Mouse (Mus musculus): ENCODE results near the gene Cog1. TPM values are rescaled to one million over a fixed set of nuclear protein-coding genes. Genes with fewer than 3 reads are reported as not detected.

Cog1 gene
- total and polyA plus RNA-seq, 2 experiments from 2014 or later: 30.6 to 63.8 TPM

- peaks cover 32% of the 10 kb centered on the region for H3K36me3 ChIP-seq (ENCODE audit: insufficient read depth, low read length)
- H3K9ac ChIP-seq (replicated peaks; ENCODE audit: low read length): no peak overlapping the region
- no peak overlapping the region for H3K4me3 ChIP-seq (ENCODE audit: low read length)
- TF ChIP-seq CTCF (IDR thresholded peaks at IDR 0.05; ENCODE audit: low read depth): no peak
- no peaks in the 10 kb centered on the region for H3K4me1 ChIP-seq (ENCODE audit: insufficient read depth, low read length)
- WGBS: 65% methylated on average over 4 of the region's 4 CpGs
- ATAC-seq (no peak), DNase-seq (ENCODE audit: low spot score) (no peak)
- H3K9me3 ChIP-seq (ENCODE audit: low read length): no peaks in the 10 kb centered on the region
- no peak overlapping the region for H3K27ac ChIP-seq
- no peaks in the 10 kb centered on the region for H3K27me3 ChIP-seq (ENCODE audit: insufficient read depth, low read length)
- no peak overlapping the region for H3K4me2 ChIP-seq (ENCODE audit: low read depth, low read length)
Observed at GRCm38 (mm10) chr11:113673614-113674013, 24.6 kb downstream of the Cog1 start.

DNA sequence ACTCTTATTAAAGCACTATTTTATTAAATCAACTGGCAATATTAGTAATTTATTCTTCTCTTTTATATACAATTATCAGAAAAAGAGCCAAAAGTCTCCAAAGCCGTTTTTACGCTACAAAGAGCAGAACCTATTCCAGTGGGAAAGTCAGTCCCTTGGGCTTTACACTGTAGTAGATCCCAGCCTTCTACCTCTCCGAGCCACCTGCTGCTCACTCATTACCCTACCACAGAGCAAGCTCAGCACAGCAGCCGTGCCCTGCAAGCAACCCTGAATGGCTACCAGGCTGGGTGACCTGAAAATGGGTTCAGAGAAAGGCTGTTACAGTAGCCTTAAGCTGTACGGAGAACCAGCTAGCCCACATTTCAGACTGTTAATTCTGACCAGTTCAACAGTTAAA, 25.6 kb downstream of the Cog1 start:
- Histone ChIP-seq H3K36me3 (ENCODE audit: insufficient read depth, low read length) (peaks cover 25% of the 10 kb centered on the region), H3K27ac (no peak overlapping the region), H3K4me3 (ENCODE audit: low read length) (no peak overlapping the region), H3K4me2 (ENCODE audit: low read depth, low read length) (no peak overlapping the region), H3K4me1 (ENCODE audit: insufficient read depth, low read length) (no peaks in the 10 kb centered on the region), H3K27me3 (ENCODE audit: insufficient read depth, low read length) (no peaks in the 10 kb centered on the region), H3K9ac (replicated peaks; ENCODE audit: low read length) (no peak overlapping the region), H3K9me3 (ENCODE audit: low read length) (no peaks in the 10 kb centered on the region)
- WGBS: 83% methylated on average over 5 of the region's 5 CpGs
- TF ChIP-seq CTCF (IDR thresholded peaks at IDR 0.05; ENCODE audit: low read depth): no peak
- no peak for ATAC-seq
- DNase-seq (ENCODE audit: low spot score): no peak

DNA sequence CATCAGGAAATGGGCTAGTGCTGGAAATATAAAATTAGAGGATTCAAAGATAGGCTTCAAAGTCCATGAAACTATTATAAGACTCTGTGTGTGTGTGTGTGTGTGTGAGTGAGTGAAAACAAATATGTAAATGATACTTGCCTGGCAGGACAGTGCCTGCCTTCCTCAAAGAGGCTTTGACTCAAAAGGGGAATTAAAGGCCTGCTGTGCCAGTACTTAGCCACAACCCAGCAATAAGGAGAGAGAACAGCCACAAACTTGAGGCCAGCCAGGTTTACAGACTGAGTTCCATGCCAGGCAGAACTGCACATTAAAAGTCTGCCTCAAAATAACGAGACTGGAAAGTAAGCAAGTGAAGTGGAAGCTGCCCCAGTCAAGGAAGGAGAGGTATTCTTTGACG, 27.9 kb downstream of the Cog1 start:
- 55% methylated on average over 2 of the region's 2 CpGs for WGBS
- peaks cover 21% of the 10 kb centered on the region for H3K36me3 ChIP-seq (ENCODE audit: insufficient read depth, low read length)
- H3K4me2 ChIP-seq (ENCODE audit: low read depth, low read length): no peak overlapping the region
- no peaks in the 10 kb centered on the region for H3K27me3 ChIP-seq (ENCODE audit: insufficient read depth, low read length)
- TF ChIP-seq CTCF (IDR thresholded peaks at IDR 0.05; ENCODE audit: low read depth): no peak
- H3K4me1 ChIP-seq (ENCODE audit: insufficient read depth, low read length): peaks cover 7% of the 10 kb centered on the region; the same call in 1 of the 2 replicates
- H3K27ac ChIP-seq: 0 out of 2 replicates have a peak overlapping the region, but pooled peaks have one; percentile 16
- no peak overlapping the region for H3K9ac ChIP-seq (replicated peaks; ENCODE audit: low read length)
- no peak for DNase-seq (ENCODE audit: low spot score)
- 0 out of 2 replicates have a peak, but pooled peaks have one; percentile 40 for ATAC-seq
- H3K9me3 ChIP-seq (ENCODE audit: low read length): no peaks in the 10 kb centered on the region
- H3K4me3 ChIP-seq (ENCODE audit: low read length): no peak overlapping the region

GRCm38 (mm10) chr11:113677378-113677777, 28.4 kb downstream of the Cog1 start:
- peak; percentile 53; the same call in 1 of the 2 replicates for ATAC-seq
- peak; percentile 17 for DNase-seq (ENCODE audit: low spot score)
- Histone ChIP-seq H3K9me3 (ENCODE audit: low read length) (no peaks in the 10 kb centered on the region), H3K27ac (0 out of 2 replicates have a peak overlapping the region, but pooled peaks have one; percentile 16), H3K36me3 (ENCODE audit: insufficient read depth, low read length) (peaks cover 21% of the 10 kb centered on the region), H3K4me2 (ENCODE audit: low read depth, low read length) (no peak overlapping the region), H3K4me3 (ENCODE audit: low read length) (no peak overlapping the region), H3K27me3 (ENCODE audit: insufficient read depth, low read length) (no peaks in the 10 kb centered on the region), H3K4me1 (ENCODE audit: insufficient read depth, low read length) (peaks cover 10% of the 10 kb centered on the region; the same call in 1 of the 2 replicates), H3K9ac (replicated peaks; ENCODE audit: low read length) (no peak overlapping the region)
- 63% methylated on average over 2 of the region's 2 CpGs for WGBS
- TF ChIP-seq CTCF (IDR thresholded peaks at IDR 0.05; ENCODE audit: low read depth): no peak

- H3K4me3 ChIP-seq (ENCODE audit: low read length): no peak overlapping the region
- ATAC-seq (no peak), DNase-seq (ENCODE audit: low spot score) (no peak)
- peaks cover 13% of the 10 kb centered on the region; the same call in 1 of the 2 replicates for H3K4me1 ChIP-seq (ENCODE audit: insufficient read depth, low read length)
- H3K9ac ChIP-seq (replicated peaks; ENCODE audit: low read length): no peak overlapping the region
- H3K27me3 ChIP-seq (ENCODE audit: insufficient read depth, low read length): no peaks in the 10 kb centered on the region
- peaks cover 18% of the 10 kb centered on the region for H3K36me3 ChIP-seq (ENCODE audit: insufficient read depth, low read length)
- 78% methylated on average over 8 of the region's 8 CpGs for WGBS
- no peak overlapping the region for H3K27ac ChIP-seq
- no peak for TF ChIP-seq CTCF (IDR thresholded peaks at IDR 0.05; ENCODE audit: low read depth)
- H3K4me2 ChIP-seq (ENCODE audit: low read depth, low read length): no peak overlapping the region
- H3K9me3 ChIP-seq (ENCODE audit: low read length): no peaks in the 10 kb centered on the region
Observed at GRCm38 (mm10) chr11:113678373-113678772, 29.4 kb downstream of the Cog1 start.

GRCm38 (mm10) chr11:113680954-113681353, 32.0 kb downstream of the Cog1 start:
- ATAC-seq: no peak
- Histone ChIP-seq H3K4me2 (ENCODE audit: low read depth, low read length) (no peak overlapping the region), H3K27me3 (ENCODE audit: insufficient read depth, low read length) (no peaks in the 10 kb centered on the region), H3K9me3 (ENCODE audit: low read length) (no peaks in the 10 kb centered on the region), H3K4me3 (ENCODE audit: low read length) (no peak overlapping the region), H3K4me1 (ENCODE audit: insufficient read depth, low read length) (peaks cover 16% of the 10 kb centered on the region; the same call in 1 of the 2 replicates), H3K9ac (replicated peaks; ENCODE audit: low read length) (no peak overlapping the region), H3K36me3 (ENCODE audit: insufficient read depth, low read length) (peaks cover 10% of the 10 kb centered on the region; the same call in 1 of the 2 replicates), H3K27ac (no peak overlapping the region)
- no peak for DNase-seq (ENCODE audit: low spot score)
- WGBS: 89% methylated on average over 2 of the region's 2 CpGs
- no peak for TF ChIP-seq CTCF (IDR thresholded peaks at IDR 0.05; ENCODE audit: low read depth)

DNA sequence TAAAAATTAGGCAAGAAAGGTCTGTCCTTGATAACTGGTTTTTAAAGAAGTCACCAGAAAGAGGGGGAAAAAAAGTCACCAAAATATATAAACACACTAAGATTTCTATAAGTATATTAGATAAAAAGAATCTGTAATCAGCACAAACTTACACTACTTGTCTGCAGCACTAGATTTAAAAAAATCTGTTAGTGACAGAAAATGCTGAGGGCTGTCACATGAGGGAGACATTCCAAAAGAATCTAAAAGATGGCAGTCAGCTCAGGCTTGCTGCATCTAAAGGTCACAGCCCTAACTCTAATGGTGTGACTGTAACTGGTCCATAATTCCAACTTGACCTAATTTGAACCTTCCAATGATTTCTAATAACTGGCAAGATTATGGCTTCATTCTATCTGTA, 33.0 kb downstream of the Cog1 start:
- Histone ChIP-seq H3K9ac (replicated peaks; ENCODE audit: low read length) (no peak overlapping the region), H3K4me1 (ENCODE audit: insufficient read depth, low read length) (peaks cover 16% of the 10 kb centered on the region; the same call in 1 of the 2 replicates)
- peak; percentile 13; the same call in 1 of the 2 replicates for TF ChIP-seq CTCF (IDR thresholded peaks at IDR 0.05; ENCODE audit: low read depth)

More for the DNA sequence above, 33.0 kb downstream of the Cog1 start:
- H3K27me3 ChIP-seq (ENCODE audit: insufficient read depth, low read length): no peaks in the 10 kb centered on the region
- no peaks in the 10 kb centered on the region for H3K9me3 ChIP-seq (ENCODE audit: low read length)
- H3K27ac ChIP-seq: no peak overlapping the region
- H3K4me3 ChIP-seq (ENCODE audit: low read length): peak overlapping the region; percentile 92; the same call in 1 of the 2 replicates
- H3K4me2 ChIP-seq (ENCODE audit: low read depth, low read length): peak overlapping the region; percentile 82
- no peaks in the 10 kb centered on the region; the same call in 1 of the 2 replicates for H3K36me3 ChIP-seq (ENCODE audit: insufficient read depth, low read length)
- ATAC-seq (no peak), DNase-seq (ENCODE audit: low spot score) (no peak)

All from hindbrain, postnatal 0 days (tissue).